Mouse (Mus musculus) gastrocnemius, postnatal 36 days (tissue): ENCODE results near the gene Gpr137. TPM values are rescaled to one million over a fixed set of nuclear protein-coding genes. Genes with fewer than 3 reads are reported as not detected.
"Not testable (repeated sequence)": the region's sequence is repeated elsewhere in the genome, so short reads cannot be mapped to it uniquely, and the experiment has no call there.

ENCODE experiments used
- DNase-seq, 2 experiments: peaks; one replicate each; pipeline ENCODE4 v3.0.0; 2022
- intact Hi-C: fragments of 180-260 bp; cut with DNase I; formaldehyde crosslinking; loops from one replicate; pipeline ENCODE4 v1.15.1; 2025
- microRNA-seq, 2 experiments: library from miRNA; unstranded; fragments of <30 nt; microRNA quantifications; one replicate each; pipeline ENCODE4 v1.2.0; 2021
- total RNA-seq, 2 experiments: library from RNA; stranded (reverse); gene quantifications; 2 replicates each; pipeline ENCODE4 v1.2.3; 2021

The Gpr137 gene
- total RNA-seq, 2 experiments from 2014 or later, result 9.4 to 9.7 TPM

- DNase-seq, intact Hi-C loops: not testable (repeated sequence)
Measured at GRCm38 (mm10) chr19:6910306-6910705, 32.0 kb downstream of the Gpr137 start.

GRCm38 (mm10) chr19:6909507-6910289 lies 32.6 kb downstream of the Gpr137 start, which contains the start of the genes Trmt112 and Prdx5:
Gene Trmt112 (plus strand): TSS chr19:6909698.
Gene Prdx5 (minus strand): TSS chr19:6910106.
- DNase-seq, result peak; percentile 79 to 81
- intact Hi-C loops, result no loop called here

DNA sequence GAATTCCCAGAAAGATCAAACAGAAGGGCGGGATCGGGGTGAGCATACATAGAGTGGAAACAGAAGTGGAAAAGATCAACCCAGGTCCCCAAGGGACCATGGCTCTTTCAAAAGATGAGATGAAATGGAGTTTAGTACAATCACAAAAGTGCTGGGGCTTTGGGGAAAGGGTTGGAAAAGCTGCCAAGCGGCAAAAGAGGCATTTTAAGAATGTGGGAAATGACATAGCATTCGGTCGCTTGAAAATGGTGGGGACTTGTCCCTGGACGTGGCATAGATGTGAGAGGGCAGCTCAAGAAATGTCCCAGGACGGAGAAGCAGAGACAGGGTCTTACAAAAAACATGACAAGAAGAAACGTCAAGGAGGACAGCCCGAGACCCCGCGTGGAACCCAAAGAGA lies 33.3 kb downstream of the Gpr137 start:
- DNase-seq, result no peak
- intact Hi-C loops, result no loop called here

DNA sequence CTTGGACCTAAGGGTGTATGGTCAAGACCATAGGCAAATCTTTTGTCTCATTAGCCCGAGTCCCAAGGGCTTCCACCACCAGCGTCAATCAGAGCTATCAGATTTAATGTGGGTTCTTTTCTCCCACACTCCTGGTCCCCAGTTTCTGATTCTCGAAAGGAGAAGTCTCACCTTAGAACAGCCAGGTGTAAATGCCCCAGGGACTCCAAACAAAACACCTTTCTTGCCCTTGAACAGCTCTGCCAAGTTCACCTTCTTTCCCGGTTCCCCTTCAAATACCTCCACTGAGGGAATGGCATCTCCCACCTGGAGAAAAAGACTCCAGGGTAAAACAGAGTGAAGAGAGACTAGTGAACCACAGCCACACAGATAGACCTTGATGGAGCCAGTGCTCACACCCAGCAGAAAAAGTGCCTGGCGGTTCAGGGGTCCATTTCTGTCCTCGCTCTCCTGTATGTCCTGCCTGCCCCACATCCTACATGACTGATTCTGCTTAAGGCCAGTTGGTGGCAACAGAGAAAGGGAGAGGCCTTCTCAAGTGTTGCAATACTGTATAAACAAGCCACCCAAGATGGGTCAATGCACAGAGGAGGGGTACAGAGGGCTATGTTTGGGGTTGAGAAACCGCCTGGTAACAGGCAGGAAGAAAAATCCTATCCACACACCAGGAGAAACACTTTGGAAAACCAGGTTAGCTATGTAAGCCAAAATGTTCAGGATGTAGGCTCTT lies 34.3 kb downstream of the Gpr137 start:
- DNase-seq, result no peak
- intact Hi-C loops, result no loop called here

DNA sequence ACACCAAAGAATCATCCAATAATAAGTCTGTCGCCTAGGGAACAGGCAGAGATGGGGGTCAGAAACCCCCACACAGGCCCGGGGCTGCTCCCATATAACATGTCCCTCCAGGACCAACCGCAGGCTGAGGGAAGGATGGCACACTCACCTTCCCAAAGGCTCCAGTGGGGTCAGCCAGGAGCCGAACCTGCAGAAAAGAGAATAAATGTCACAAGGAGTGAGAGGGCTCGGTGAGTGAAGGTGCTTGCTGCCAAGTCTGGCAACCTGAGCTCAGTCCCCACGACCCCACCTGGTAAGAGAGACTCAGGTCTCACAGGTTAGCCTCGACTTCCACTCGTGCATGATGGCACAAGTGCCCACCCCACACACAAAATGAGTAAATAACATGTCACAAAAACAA lies 35.2 kb downstream of the Gpr137 start:
- intact Hi-C loops, result no loop called here
- no peak for DNase-seq

- intact Hi-C loops, result no loop called here
- DNase-seq, result no peak
Measured at GRCm38 (mm10) chr19:6906199-6906598, 36.1 kb downstream of the Gpr137 start.

- intact Hi-C loops, result no loop called here
- no peak for DNase-seq
Measured at GRCm38 (mm10) chr19:6905498-6906159, 36.7 kb downstream of the Gpr137 start.

DNA sequence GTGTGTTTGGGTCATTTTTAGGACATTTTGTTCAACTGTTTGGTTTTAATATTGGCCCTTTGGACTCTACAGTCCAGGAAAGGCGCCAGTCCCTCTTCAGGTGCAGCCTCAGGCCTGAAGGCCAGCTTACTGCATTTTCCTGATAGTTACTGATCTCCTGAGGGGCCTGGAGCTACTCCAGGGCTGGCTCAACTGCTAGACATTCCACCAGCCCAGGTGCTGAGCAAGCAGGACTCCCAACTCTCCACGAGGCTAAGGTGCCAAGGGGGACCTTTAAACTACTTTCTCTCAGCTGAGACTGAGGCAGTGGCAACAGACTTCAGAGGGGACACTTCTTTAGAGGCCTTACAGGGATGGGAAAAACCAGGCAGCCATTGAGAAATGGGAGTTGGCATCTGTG lies 37.4 kb downstream of the Gpr137 start:
- DNase-seq, result no peak
- intact Hi-C loops, result no loop called here

DNA sequence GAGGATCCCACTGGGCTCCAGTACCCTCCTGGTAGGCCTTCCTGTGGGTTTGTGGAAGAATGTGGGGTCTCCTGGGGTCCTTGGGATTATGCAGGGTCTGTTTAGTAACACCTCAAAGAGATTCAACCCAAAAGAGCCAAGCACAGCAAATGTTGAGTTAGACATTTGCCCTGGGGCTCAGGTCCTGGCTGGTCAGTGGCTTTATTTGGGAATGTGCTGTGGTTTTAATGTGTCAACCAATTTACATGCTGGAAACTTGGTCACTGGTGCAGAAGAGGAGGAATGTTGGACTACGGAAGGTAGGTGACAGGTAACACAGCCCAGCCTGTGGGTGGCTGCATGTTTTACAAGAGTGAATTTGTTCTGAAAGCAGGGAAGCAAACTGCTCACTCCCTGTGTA lies 39.2 kb downstream of the Gpr137 start:
- intact Hi-C loops, result no loop called here
- DNase-seq, result no peak

DNA sequence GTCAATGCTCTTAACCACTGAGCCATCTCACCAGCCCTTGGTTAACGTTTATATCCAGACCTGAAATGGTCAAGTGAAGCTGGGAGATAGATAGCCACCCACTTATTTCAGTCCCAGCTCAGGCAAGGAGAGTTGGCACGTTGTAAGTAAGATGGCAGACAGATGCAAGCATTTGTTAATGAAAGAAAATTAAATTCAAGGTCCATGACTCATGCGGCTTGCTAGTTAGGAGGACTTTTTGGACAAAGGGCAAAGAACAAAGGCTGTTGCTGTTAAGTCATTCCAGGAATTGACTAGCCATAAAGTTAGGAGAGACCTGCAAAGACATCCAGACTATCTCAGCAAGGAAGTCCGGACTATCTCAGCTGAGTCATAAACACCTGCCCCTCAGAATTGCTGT lies 42.6 kb downstream of the Gpr137 start:
- DNase-seq, result no peak
- intact Hi-C loops, result no loop called here

- intact Hi-C loops, DNase-seq: not testable (repeated sequence)
Measured at GRCm38 (mm10) chr19:6895608-6896305, 46.5 kb downstream of the Gpr137 start.

DNA sequence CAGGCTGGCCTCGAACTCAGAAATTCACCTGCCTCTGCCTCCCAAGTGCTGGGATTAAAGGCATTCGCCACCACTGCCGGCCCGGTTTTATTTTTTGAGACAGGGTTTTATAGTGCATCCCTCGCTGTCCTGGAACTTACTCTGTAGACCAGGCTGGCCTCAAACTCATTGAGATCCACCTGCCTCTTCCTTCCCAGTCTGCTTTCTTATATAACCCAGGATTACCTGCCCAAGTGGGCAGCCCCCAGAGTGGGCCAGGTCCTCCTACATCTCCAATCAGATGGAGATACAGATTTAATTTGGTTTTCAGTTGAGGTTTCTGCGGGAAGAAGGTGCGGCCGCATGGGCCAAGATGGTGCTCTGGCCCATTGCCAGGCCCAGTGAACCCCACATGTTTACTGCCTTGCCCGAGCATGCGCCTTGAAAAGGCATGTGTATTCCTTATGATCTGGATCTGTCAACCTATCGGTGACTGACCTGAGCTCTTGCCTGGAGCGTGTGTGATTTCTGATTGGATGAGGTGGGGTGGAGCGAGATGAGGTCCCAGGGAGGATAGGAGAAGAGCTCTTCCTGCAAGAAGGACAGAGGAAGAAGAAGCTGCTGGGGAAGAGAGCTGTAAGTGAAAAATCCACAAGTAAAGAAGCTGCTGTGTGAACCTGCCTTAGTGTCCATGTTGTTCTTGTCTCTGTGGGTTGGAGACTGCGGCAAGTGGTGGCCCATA lies 48.4 kb downstream of the Gpr137 start:
- no peak for DNase-seq
- intact Hi-C loops, result no loop called here

- intact Hi-C loops, result no loop called here
Measured at GRCm38 (mm10) chr19:6892512-6892911, 49.8 kb downstream of the Gpr137 start.

More at GRCm38 (mm10) chr19:6892512-6892911, 49.8 kb downstream of the Gpr137 start:
- no peak for DNase-seq

Small RNAs within 50 kb of the gene (microRNA-seq; reads per million reads assigned to microRNA genes)
- gene Mir6990, result 1.5 to 2.1 reads per million in 2 experiments

Other genes with a start within 250 kb of the Gpr137 start
- 1 to 10 TPM; 8.1 to 8.5 TPM for gene Rps6ka4, start 101.8 kb downstream of the Gpr137 start, total RNA-seq
- under 1 TPM; 0.37 to 0.56 TPM for gene Ccdc88b, start 84.3 kb downstream of the Gpr137 start, total RNA-seq
- gene Trmt112, start 32.8 kb downstream of the Gpr137 start, total RNA-seq, result 10 to 100 TPM; 31.7 to 38.8 TPM
- 100 to 1,000 TPM; 204 to 205 TPM for gene Prdx5, start 32.4 kb downstream of the Gpr137 start, total RNA-seq
- gene Esrra, start 20.7 kb downstream of the Gpr137 start, total RNA-seq, result 10 to 100 TPM; 84.3 to 85.3 TPM
- not detected for gene Catsperz, start 17.1 kb downstream of the Gpr137 start, total RNA-seq
- not detected for gene Kcnk4, start 8.0 kb downstream of the Gpr137 start, total RNA-seq
- gene Bad, start 619 bp downstream of the Gpr137 start, total RNA-seq, result 10 to 100 TPM; 10.7 to 14.1 TPM
- gene Ppp1r14b, start 32.5 kb upstream of the Gpr137 start, total RNA-seq, result 100 to 1,000 TPM; 105 to 128 TPM
- 10 to 100 TPM in 1 of 2 experiments, 1 to 10 TPM in 1; 8.1 to 10.7 TPM for gene Plcb3, start 34.0 kb upstream of the Gpr137 start, total RNA-seq
- 10 to 100 TPM in 1 of 2 experiments, 1 to 10 TPM in 1; 7.5 to 11.6 TPM for gene Fkbp2, start 38.0 kb upstream of the Gpr137 start, total RNA-seq
- gene Vegfb, start 45.2 kb upstream of the Gpr137 start, total RNA-seq, result 100 to 1,000 TPM; 140 to 153 TPM
- gene Dnajc4, start 50.1 kb upstream of the Gpr137 start, total RNA-seq, result 10 to 100 TPM; 31.1 to 36.4 TPM
- 10 to 100 TPM; 11.4 to 16.5 TPM for gene Nudt22, start 53.6 kb upstream of the Gpr137 start, total RNA-seq
- gene Trpt1, start 53.7 kb upstream of the Gpr137 start, total RNA-seq, result 10 to 100 TPM; 21.0 to 23.2 TPM
- 1 to 10 TPM; 1.1 to 1.5 TPM for gene Fermt3, start 77.0 kb upstream of the Gpr137 start, total RNA-seq
- gene Stip1, start 97.5 kb upstream of the Gpr137 start, total RNA-seq, result 10 to 100 TPM; 80.7 to 91.9 TPM
- gene Macrod1, start 114.3 kb upstream of the Gpr137 start, total RNA-seq, result 100 to 1,000 TPM; 240 to 280 TPM
- under 1 TPM; 0.36 to 0.49 TPM for gene Flrt1, start 163.2 kb upstream of the Gpr137 start, total RNA-seq